Mouse (Mus musculus): ENCODE data around the gene Plekho1. TPM values are rescaled to one million over a fixed set of nuclear protein-coding genes. Genes with fewer than 3 reads are reported as not detected.
"Not testable (repeated sequence)": the region's sequence is repeated elsewhere in the genome, so short reads cannot be mapped to it uniquely, and the experiment has no call there.

The Plekho1 gene
- 10 to 100 TPM; 37.3 to 41.0 TPM for total RNA-seq (2021)

GRCm38 (mm10) chr3:95995802-95996428, at the start of gene Plekho1:
Plekho1 (minus strand) TSS chr3:95996001.
- DNase-seq = peak; percentile 70

- DNase-seq = not testable (repeated sequence)
Measured at GRCm38 (mm10) chr3:96044559-96044958, 48.8 kb upstream of the Plekho1 start.

- DNase-seq = no peak
Measured at GRCm38 (mm10) chr3:96043104-96043503, 47.3 kb upstream of the Plekho1 start.

GRCm38 (mm10) chr3:96041079-96041478, 45.3 kb upstream of the Plekho1 start:
- DNase-seq = no peak

- DNase-seq = no peak
Measured at GRCm38 (mm10) chr3:96040663-96041006, 44.8 kb upstream of the Plekho1 start.

GRCm38 (mm10) chr3:96039857-96040662, 44.3 kb upstream of the Plekho1 start:
- DNase-seq = no peak

GRCm38 (mm10) chr3:96038851-96039250, 43.0 kb upstream of the Plekho1 start:
- no peak for DNase-seq

GRCm38 (mm10) chr3:96038156-96038555, 42.4 kb upstream of the Plekho1 start:
- no peak for DNase-seq

- DNase-seq = no peak
Measured at GRCm38 (mm10) chr3:96036796-96037195, 41.0 kb upstream of the Plekho1 start.

GRCm38 (mm10) chr3:96033046-96033445, 37.2 kb upstream of the Plekho1 start:
- no peak for DNase-seq

- no peak for DNase-seq
Measured at GRCm38 (mm10) chr3:96032652-96033017, 36.8 kb upstream of the Plekho1 start.

- DNase-seq = no peak
Measured at GRCm38 (mm10) chr3:96031991-96032651, 36.3 kb upstream of the Plekho1 start.

- DNase-seq = no peak
Measured at GRCm38 (mm10) chr3:96029766-96030165, 34.0 kb upstream of the Plekho1 start.

GRCm38 (mm10) chr3:96029336-96029735, 33.5 kb upstream of the Plekho1 start:
- DNase-seq = no peak

GRCm38 (mm10) chr3:96027875-96028274, 32.1 kb upstream of the Plekho1 start:
- DNase-seq = no peak

GRCm38 (mm10) chr3:96027145-96027544, 31.3 kb upstream of the Plekho1 start:
- no peak for DNase-seq

GRCm38 (mm10) chr3:96021421-96022128, 25.8 kb upstream of the Plekho1 start:
- no peak for DNase-seq

GRCm38 (mm10) chr3:96020735-96021134, 24.9 kb upstream of the Plekho1 start:
- DNase-seq = no peak

GRCm38 (mm10) chr3:96017461-96017860, 21.7 kb upstream of the Plekho1 start:
- DNase-seq = no peak

- no peak for DNase-seq
Measured at GRCm38 (mm10) chr3:96016257-96016889, 20.6 kb upstream of the Plekho1 start.

- DNase-seq = no peak
Measured at GRCm38 (mm10) chr3:96015681-96016080, 19.9 kb upstream of the Plekho1 start.

GRCm38 (mm10) chr3:96012805-96013204, 17.0 kb upstream of the Plekho1 start:
- no peak for DNase-seq
